Mouse (Mus musculus) heart, adult 8-10 months (tissue): ENCODE measurements at regions not wholly inside any gene's neighbourhood (a gene's known extent, or its start where the extent isn't known, plus 50 kb on each side); places are given as distances from the start of the nearest gene placed in this dataset.
A peak's percentile ranks its signal among the peaks of the same experiment; 100 is the strongest.

Experiments used
- DNase-seq: peaks from one replicate; pipeline ENCODE4 v3.0.0; 2022; ENCODE audit warnings: low spot score

GRCm38 (mm10) chr4:32149171-32149570, 89.4 kb upstream of the Bach2 start:
- no peak for DNase-seq

DNA sequence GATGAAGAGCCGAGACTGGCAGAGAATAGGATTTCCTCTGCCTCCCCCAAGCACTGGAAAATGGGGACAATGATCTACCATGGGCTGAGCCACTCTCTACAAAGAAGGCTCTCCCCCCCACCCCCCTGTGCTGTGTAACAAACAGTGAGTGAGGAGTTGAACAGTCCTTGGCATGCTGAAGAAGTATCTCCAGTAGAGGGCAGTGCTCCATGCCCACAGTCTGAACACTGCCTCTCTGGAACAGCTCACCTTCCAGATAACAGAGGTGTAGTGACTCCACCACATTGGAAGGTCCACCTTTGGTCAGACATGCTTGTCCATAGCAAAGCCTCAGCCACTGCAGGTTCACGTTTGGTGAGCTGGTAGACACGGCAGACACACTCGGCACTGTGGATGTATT, 85.2 kb upstream of the Bach2 start:
- peak; percentile 16 for DNase-seq

DNA sequence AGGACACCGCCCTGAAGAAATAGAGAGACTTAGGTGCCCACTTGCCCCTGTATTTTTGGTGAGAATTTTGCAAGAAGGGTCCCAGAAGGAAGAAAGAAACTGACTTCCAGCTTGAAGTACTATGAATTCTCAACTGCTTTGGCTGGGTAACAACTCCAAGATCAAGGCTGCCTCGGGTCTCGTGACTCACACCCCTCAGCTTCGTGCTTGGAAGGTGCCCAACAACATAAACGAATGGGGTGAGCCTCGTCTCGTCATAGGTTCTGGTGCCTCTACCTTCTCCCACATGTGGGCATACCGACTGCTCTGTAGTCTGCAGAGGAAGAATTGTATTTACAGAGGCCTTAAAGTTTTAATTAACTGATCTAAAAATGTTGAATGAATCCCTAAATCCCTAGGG, 81.6 kb upstream of the Bach2 start:
- no peak for DNase-seq

DNA sequence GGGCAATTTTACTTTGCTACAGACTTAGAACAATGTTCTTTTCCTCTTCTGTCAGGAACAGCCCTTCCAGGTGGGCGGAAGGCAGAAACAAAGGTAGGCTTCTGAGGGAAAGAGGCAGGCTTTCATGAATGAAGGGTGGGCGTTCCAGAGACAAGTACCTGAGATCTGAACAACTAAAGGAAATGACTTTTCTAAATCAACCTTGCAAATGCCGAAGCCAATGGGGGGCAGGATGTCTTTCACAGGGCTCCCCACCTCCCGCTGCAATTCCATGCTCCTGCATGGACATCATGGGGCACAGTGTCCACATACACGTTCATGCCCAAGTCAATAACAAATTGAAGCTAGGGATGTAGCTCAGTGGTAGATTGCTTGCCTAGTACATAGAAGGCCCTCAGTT, 80.2 kb upstream of the Bach2 start:
- no peak for DNase-seq

- no peak for DNase-seq
These were observed 79.7 kb upstream of the Bach2 start for GRCm38 (mm10) chr4:32158886-32159285.

DNA sequence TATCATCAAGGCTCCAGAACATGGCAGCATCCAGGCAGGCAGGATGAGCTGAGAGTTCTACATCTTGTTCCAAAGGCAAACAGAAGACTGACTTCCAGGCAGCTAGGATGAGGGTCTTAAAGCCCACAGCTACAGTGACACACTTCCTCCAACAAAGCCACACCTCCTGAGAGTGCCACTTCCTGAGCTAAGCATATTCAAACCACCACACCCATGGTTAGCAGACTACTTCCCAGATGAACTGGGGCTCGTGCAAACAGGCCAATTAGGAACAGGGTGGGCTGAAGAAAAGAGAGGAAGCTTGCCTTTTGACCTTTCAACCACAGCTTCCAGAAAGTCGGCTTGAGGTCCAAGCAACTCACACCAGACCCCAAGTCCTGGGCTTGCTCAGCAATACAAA, 77.8 kb upstream of the Bach2 start:
- DNase-seq = no peak

DNA sequence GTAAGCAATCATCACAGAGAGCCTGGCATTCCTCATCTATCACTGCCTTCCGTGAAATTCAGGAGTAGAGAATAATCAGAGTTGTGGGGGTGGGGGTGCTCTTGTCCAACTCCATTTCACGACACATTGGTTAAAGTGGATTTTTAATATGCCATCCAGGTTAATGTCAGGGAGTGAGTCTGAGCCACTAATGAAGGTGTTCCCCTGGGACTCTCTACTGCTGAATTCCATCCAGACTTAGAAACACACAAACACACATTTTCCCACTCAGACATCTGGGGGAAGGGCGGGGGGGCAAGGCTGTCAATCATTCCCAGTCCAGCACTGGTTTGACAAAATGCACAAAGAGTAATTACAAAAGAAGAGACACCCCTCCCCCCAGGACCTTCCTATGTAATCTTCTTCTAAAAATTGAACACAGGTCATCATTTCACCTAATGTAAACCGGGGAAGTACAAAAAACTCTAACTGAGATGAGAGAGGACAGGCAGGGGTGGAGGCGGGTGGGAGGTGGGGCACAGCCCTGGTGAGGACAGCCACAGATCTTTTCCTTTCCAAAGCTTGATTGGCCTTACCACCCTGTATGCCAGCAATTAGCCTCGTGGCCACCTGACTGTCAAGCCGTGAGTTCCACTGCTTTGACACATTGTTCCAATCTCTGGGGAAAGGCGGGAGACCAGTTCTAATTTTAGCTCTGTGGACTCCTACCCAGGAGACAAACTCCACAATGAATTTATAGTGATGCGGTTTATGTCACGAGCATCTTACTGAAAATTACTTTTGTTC, 76.5 kb upstream of the Bach2 start:
- DNase-seq = peak; percentile 16

DNA sequence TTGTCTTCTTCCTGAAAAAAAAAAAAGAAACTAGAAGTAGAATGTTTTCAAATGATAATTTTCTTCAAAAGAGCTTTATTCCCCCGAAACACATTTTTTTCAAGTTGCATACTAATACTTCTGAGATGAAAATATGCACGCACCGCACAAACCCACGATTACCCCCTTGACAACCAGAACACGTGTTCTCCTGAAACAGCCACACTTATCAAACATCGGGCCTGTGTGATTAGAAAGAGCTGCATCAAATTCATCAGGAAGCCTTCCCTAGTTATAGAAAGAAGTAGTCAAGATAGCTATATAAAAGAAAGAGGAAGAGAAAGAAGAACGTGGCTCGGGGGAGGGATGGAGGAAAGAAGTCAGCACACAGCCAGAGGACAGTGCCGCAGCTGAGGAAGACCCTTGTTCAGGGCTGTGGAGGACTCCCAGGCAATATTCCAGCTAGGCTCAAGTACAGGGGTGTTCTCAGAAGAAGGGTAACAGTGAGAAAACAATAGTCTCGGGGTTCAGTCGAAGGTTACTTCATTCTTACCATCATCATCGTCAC, 75.8 kb upstream of the Bach2 start:
- DNase-seq = no peak

- DNase-seq = no peak
These were observed 74.4 kb upstream of the Bach2 start for GRCm38 (mm10) chr4:32164081-32164641.

DNA sequence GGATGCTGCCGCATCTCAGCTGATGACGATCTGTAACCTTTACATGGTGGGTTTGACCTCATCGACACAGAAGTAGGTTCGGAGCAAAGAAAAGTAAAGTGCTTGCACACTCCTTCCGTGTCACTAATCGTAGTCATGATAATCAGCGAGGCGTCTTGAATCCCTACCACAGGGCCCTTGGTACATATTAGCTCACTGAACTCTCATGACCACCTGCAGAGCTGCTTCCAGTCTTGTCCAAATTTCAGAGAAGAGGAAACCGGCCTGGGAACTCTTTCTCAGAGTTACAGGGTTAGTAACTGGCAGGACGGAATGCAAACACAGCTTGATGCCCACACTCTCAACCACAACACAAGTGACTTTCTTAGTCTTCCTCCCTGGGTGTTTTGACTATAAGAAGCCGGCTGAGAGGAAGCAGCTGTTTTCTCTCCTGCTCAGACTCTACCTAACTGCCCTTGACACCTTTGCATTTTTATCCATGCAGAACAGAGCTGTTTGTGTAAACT, 73.8 kb upstream of the Bach2 start:
- no peak for DNase-seq

DNA sequence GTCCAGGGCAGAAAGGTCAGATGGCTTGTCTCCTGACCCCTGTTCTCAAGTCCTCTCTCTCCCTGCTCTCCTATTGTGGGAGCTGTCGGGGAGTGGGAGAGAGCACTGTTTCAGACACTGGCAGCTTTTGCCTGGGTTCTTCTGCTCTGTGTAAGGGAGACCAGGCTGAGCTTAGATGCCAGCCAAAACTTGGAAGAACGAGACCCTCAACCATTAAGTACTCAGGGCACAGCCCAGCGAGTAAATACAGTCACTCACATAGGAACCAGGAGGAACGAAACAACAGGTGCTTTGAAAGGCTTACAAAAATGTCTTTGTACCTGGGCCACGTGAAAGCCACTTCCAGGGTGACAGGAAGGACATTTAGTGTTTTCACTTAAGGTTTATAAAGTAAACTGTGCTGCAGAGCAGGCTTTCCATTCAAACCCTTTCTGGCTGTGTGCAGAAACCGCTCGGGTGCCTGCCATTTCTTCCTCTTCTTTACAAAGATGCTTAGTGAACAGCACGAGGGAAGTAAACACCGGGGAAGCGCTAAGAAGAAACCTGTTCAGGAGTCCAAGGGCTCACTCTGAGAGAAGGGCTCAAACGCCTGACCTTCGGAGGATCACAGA, 72.6 kb upstream of the Bach2 start:
- DNase-seq = no peak

DNA sequence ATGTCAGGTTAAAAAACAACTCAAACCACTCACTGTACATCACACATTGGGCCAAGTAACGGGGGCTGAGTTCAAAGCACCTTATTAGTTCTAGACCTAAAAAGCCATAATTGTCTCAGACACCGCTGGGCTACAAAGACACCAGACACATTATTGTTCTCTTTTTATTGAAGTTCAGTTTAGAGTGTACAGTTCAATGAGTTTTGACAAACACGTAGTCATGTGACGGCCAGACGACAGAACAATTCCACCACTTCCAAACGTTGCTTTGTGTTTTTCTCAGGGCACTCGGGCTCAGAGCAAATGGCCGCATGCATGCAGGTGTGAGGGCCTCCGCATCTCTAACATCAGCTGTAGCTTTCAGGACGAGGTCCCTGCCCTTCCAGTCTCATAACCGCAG, 71.5 kb upstream of the Bach2 start:
- DNase-seq = no peak

GRCm38 (mm10) chr4:32170106-32170459, 68.5 kb upstream of the Bach2 start:
- DNase-seq = no peak

GRCm38 (mm10) chr4:32170460-32171192, 68.0 kb upstream of the Bach2 start:
- no peak for DNase-seq

- DNase-seq = no peak
These were observed 67.3 kb upstream of the Bach2 start for GRCm38 (mm10) chr4:32171291-32171690.

DNA sequence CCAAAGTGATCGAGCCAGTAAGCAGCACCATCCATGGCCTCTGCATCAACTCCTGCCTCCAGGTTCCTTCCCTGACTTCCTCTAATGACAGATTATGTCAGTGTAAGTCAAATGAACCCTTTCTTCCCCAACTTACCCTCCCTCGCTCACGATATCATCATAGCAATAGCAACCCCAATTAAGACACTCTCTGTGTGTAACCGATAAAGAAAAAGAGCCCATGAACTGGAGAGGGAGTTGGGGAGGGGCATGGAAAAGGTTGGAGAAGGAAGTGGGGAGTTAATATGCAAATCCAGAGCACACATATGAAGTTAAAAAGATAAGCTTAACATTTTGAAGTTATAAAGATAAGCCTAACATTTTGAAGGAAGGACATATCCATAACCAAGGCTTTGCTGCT, 65.6 kb upstream of the Bach2 start:
- no peak for DNase-seq

- DNase-seq = no peak
These were observed 63.8 kb upstream of the Bach2 start for GRCm38 (mm10) chr4:32174771-32175170.

GRCm38 (mm10) chr4:32175231-32175630, 63.4 kb upstream of the Bach2 start:
- no peak for DNase-seq

DNA sequence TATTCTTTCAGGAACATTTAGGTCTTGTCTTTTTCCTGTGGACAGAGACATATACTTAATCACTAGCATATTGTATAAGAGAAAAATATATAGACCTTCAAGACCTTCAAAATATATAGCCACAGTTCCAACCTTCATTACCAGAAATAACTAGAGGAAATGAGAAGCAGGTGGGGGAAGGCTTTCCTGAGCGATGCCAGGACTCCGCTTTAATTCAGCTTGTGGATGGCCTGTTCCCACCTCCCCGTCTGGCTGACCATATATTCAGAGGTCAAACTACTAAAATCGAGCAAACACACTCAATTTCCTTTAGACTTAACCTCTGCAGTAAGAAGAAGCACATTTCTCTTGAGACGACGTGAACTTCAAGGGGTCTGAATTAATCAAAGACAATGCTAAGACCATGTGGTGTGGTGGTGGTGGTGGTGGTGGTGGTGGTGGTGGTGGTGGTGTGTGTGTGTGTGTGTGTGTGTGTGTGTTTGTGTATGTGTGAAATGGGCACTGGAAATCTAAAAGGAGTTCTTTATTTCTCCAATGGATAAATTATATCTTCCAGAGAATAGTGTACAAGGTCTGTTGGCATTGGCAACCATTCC, 62.7 kb upstream of the Bach2 start:
- no peak for DNase-seq

- no peak for DNase-seq
These were observed 62.0 kb upstream of the Bach2 start for GRCm38 (mm10) chr4:32176449-32177135.
